Mouse (Mus musculus): ENCODE data around the gene Iqcf6. TPM values are rescaled to one million over a fixed set of nuclear protein-coding genes. Genes with fewer than 3 reads are reported as not detected.
"Not testable (repeated sequence)": the region's sequence is repeated elsewhere in the genome, so short reads cannot be mapped to it uniquely, and the experiment has no call there.

The Iqcf6 gene
- polyA plus RNA-seq (2012; rRNA removed) = 0.41 TPM in 1 of 2 replicates, not detected in the other

DNA sequence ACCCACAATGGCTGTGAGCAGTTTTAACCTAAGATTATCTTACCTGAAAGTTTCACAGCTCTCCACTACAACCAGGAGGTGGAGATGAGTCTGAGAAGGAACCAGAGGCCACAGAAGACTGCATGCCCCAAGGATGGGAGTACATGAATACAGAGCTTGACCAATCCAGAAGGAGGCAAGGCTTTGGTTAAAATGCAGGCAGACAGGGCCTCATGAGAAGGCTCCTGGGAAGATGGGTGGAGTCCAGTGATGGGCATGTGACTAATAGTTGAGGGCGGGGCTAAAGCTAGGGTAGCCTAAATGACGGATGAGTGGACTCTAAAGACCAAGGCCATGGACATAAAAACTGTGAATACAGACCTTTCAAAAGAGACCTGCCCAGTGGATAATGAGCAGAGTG is at the start of gene Iqcf6:
Iqcf6 (plus strand) TSS at position 301 of the 400 bp plus-strand sequence.
- DNase-seq (ENCODE audit: low read depth) = no peak

GRCm38 (mm10) chr9:106580016-106580415 is 46.4 kb upstream of the Iqcf6 start:
- no peak for DNase-seq (ENCODE audit: low read depth)

- no peak for DNase-seq (ENCODE audit: low read depth)
Measured at GRCm38 (mm10) chr9:106582552-106582951, 43.8 kb upstream of the Iqcf6 start.

- DNase-seq (ENCODE audit: low read depth) = no peak
Measured at GRCm38 (mm10) chr9:106592158-106592557, 34.2 kb upstream of the Iqcf6 start.

- not testable (repeated sequence) for DNase-seq (ENCODE audit: low read depth)
Measured at GRCm38 (mm10) chr9:106595402-106595801, 31.0 kb upstream of the Iqcf6 start.

DNA sequence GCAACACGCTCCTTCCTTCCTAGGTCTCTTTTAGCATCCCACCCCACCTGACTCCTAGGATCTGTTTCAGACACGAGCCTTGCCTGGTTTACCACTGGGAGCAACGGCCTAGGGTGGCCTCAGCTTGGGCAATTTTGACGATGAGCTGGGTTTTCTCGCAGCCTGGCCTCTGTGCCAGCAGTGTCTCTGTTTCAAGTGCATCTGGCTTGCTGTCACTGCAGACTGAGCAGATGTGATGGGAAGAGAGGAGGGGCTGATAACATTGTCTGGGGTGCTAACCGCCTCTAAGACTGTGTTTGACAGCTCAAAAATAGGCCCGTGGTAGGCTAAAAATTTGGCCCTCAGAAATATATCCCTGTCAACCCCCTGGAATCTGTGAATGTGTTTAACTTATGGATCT is 30.5 kb upstream of the Iqcf6 start:
- DNase-seq (ENCODE audit: low read depth) = no peak

- no peak for DNase-seq (ENCODE audit: low read depth)
Measured at GRCm38 (mm10) chr9:106598466-106598865, 27.9 kb upstream of the Iqcf6 start.

GRCm38 (mm10) chr9:106600546-106600945 is 25.8 kb upstream of the Iqcf6 start:
- no peak for DNase-seq (ENCODE audit: low read depth)

- no peak for DNase-seq (ENCODE audit: low read depth)
Measured at GRCm38 (mm10) chr9:106610727-106611126, 15.7 kb upstream of the Iqcf6 start.

GRCm38 (mm10) chr9:106613951-106614350 is 12.4 kb upstream of the Iqcf6 start:
- no peak for DNase-seq (ENCODE audit: low read depth)

DNA sequence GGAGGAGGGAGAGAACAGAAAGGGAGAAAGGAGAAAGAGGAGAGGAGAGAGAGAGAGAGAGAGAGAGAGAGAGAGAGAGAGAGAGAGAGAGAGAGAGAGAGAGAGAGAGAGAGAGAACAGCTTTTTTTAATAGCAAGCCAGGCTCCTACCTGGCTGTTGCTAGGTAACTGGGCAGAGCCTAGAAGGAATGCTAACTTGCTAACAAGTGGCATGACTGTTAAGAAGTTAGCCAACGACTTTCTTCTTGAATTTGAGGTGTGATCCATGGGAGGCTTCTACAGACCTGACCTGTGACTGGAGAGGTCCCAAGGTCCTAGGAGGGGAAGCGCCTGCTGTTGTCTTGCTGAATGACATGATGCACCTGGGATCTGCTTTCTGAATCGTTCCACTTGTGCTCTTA is 11.8 kb upstream of the Iqcf6 start:
- no peak for DNase-seq (ENCODE audit: low read depth)

GRCm38 (mm10) chr9:106616306-106616705 is 10.1 kb upstream of the Iqcf6 start:
- DNase-seq (ENCODE audit: low read depth) = no peak

- DNase-seq (ENCODE audit: low read depth) = no peak
Measured at GRCm38 (mm10) chr9:106617496-106617895, 8.9 kb upstream of the Iqcf6 start.

- not testable (repeated sequence) for DNase-seq (ENCODE audit: low read depth)
Measured at GRCm38 (mm10) chr9:106627796-106628195, 1.4 kb downstream of the Iqcf6 start.

GRCm38 (mm10) chr9:106632185-106632584 is 5.8 kb downstream of the Iqcf6 start:
- DNase-seq (ENCODE audit: low read depth) = no peak

DNA sequence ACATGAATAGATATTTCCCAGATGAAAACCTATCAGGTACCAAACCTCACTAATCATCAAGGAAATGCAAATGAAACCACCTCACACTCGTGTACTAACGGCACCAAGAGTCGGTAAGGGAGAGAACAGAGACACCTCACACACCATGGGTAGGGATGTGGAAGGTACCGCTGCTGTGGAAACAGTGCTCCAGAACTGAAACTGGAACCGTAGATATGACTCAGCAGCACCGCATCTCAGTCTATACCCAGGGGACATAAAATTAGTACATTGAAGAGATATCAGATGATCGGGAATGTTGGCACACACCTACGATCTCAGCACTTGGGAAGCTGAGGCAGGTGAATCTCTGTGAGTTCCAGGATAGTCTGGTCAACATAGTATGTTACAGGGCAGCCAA is 11.8 kb downstream of the Iqcf6 start:
- DNase-seq (ENCODE audit: low read depth) = no peak

DNA sequence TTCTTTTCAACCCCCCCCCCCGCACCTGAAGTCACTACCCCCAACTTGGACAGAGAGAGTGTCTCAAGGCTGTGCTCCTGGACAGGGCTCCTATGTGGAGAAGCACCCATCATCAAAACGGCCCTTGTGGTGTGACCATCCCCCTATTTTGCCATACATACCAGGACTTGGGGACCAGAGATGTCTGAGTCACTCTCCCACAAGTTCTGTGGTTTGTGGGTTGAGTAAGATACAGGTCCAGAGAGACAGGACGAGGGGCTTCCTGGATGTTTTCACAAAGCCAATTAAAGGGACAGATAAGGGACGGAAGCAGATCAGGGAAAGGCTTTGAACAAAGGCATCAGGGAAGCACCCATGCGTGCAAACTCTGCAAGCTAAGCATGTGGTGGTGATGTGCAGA is 15.0 kb downstream of the Iqcf6 start:
- DNase-seq (ENCODE audit: low read depth) = no peak

- DNase-seq (ENCODE audit: low read depth) = no peak
Measured at GRCm38 (mm10) chr9:106643128-106643527, 16.7 kb downstream of the Iqcf6 start.

DNA sequence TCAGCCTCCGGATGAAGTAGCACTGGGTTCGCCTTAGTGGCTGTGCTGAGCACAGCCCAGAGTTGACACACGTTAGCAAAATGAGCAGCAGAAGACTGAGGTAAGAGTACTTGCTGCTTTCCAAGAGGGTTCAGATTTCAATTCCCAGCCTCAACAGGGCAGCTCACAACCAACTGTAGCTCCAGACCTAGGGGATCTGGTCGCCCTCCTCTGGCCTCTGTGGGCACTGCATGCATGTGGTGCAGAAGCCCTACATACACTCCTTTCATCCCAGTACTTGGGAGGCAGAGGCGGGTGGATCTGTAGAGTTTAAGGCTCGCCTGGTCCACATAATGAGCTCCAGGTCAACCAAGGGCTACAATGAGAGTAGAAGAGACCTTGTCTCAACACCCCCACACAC is 17.4 kb downstream of the Iqcf6 start:
- DNase-seq (ENCODE audit: low read depth) = no peak

- no peak for DNase-seq (ENCODE audit: low read depth)
Measured at GRCm38 (mm10) chr9:106645684-106646271, 19.4 kb downstream of the Iqcf6 start.

DNA sequence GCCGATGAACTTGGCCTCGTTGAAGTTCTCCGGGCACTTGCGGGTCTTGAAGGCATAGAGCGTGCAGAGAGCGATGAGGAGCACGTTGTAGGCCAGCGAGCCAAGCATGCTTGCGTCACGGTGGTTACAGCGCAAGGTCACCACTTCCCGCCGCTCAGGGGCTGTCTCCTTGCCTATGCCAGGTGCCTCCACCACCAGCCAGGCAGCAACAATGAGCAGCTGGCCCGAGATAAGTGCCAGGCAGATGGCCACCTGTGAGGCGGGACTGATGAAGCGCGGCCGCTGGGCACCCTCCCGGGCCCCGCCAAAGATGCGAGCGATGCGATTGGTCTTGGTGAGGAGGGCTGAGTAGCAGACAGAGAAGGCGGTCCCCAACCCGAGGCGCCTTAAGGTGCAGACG is 20.8 kb downstream of the Iqcf6 start:
- DNase-seq (ENCODE audit: low read depth) = no peak

- no peak for DNase-seq (ENCODE audit: low read depth)
Measured at GRCm38 (mm10) chr9:106652720-106653119, 26.3 kb downstream of the Iqcf6 start.

GRCm38 (mm10) chr9:106655884-106656720 is 29.7 kb downstream of the Iqcf6 start, which contains the start of gene Grm2:
TSS of gene Grm2 (minus strand) at chr9:106656082.
- DNase-seq (ENCODE audit: low read depth) = no peak

All from gonadal fat pad, adult 2 months (tissue).